Mouse (Mus musculus): Measurements from ENCODE around the gene Il15. TPM values are rescaled to one million over a fixed set of nuclear protein-coding genes. Genes with fewer than 3 reads are reported as not detected.

Il15 gene
- polyA plus RNA-seq, 1 experiment from 2014 or later = 0.79 TPM

GRCm38 (mm10) chr8:82351268-82351943 lies 51.6 kb downstream of the Il15 start:
- Histone ChIP-seq H3K36me3 (no peaks in the 10 kb centered on the region), H3K9me3 (no peaks in the 10 kb centered on the region), H3K4me2 (replicated peaks) (no peak overlapping the region), H3K9ac (no peak overlapping the region), H3K4me3 (no peak overlapping the region), H3K4me1 (no peaks in the 10 kb centered on the region), H3K27me3 (replicated peaks) (no peaks in the 10 kb centered on the region), H3K27ac (no peak overlapping the region)
- WGBS = 57% methylated on average over 1 of the region's 1 CpGs
- ATAC-seq (ENCODE audit: low FRiP score, low read depth) = no peak

- no peaks in the 10 kb centered on the region for H3K4me1 ChIP-seq
- no peak for ATAC-seq (ENCODE audit: low FRiP score, low read depth)
- H3K9ac ChIP-seq = no peak overlapping the region
- H3K27ac ChIP-seq = no peak overlapping the region
- no peak overlapping the region for H3K4me2 ChIP-seq (replicated peaks)
- H3K36me3 ChIP-seq = no peaks in the 10 kb centered on the region
- H3K27me3 ChIP-seq (replicated peaks) = no peaks in the 10 kb centered on the region
- H3K9me3 ChIP-seq = no peaks in the 10 kb centered on the region
- H3K4me3 ChIP-seq = no peak overlapping the region
- WGBS = 11% methylated on average over 2 of the region's 2 CpGs
These were observed 53.7 kb downstream of the Il15 start for GRCm38 (mm10) chr8:82349299-82349698.

GRCm38 (mm10) chr8:82346485-82346884 lies 56.5 kb downstream of the Il15 start:
- H3K9me3 ChIP-seq = no peaks in the 10 kb centered on the region
- no peaks in the 10 kb centered on the region for H3K27me3 ChIP-seq (replicated peaks)
- WGBS = 77% methylated on average over 3 of the region's 3 CpGs
- H3K4me2 ChIP-seq (replicated peaks) = no peak overlapping the region
- no peaks in the 10 kb centered on the region for H3K4me1 ChIP-seq
- no peak overlapping the region for H3K4me3 ChIP-seq
- H3K9ac ChIP-seq = no peak overlapping the region
- no peaks in the 10 kb centered on the region for H3K36me3 ChIP-seq
- no peak overlapping the region for H3K27ac ChIP-seq
- no peak for ATAC-seq (ENCODE audit: low FRiP score, low read depth)

- H3K4me2 ChIP-seq (replicated peaks) = no peak overlapping the region
- H3K27ac ChIP-seq = no peak overlapping the region
- H3K9ac ChIP-seq = no peak overlapping the region
- 92% methylated on average over 8 of the region's 8 CpGs for WGBS
- H3K9me3 ChIP-seq = no peaks in the 10 kb centered on the region
- H3K27me3 ChIP-seq (replicated peaks) = no peaks in the 10 kb centered on the region
- ATAC-seq (ENCODE audit: low FRiP score, low read depth) = no peak
- no peaks in the 10 kb centered on the region for H3K4me1 ChIP-seq
- no peaks in the 10 kb centered on the region for H3K36me3 ChIP-seq
- H3K4me3 ChIP-seq = no peak overlapping the region
These were observed 71.3 kb downstream of the Il15 start for GRCm38 (mm10) chr8:82331675-82332234.

- H3K36me3 ChIP-seq = no peaks in the 10 kb centered on the region
- no peak overlapping the region for H3K4me3 ChIP-seq
- 57% methylated on average over 2 of the region's 2 CpGs for WGBS
- no peaks in the 10 kb centered on the region for H3K27me3 ChIP-seq (replicated peaks)
- H3K27ac ChIP-seq = no peak overlapping the region
- no peaks in the 10 kb centered on the region for H3K9me3 ChIP-seq
- no peak overlapping the region for H3K9ac ChIP-seq
- no peak overlapping the region for H3K4me2 ChIP-seq (replicated peaks)
- ATAC-seq (ENCODE audit: low FRiP score, low read depth) = no peak
- H3K4me1 ChIP-seq = no peaks in the 10 kb centered on the region
These were observed 74.9 kb downstream of the Il15 start for GRCm38 (mm10) chr8:82327986-82328652.

- Histone ChIP-seq H3K36me3 (no peaks in the 10 kb centered on the region), H3K4me3 (no peak overlapping the region), H3K4me2 (replicated peaks) (no peak overlapping the region), H3K9me3 (no peaks in the 10 kb centered on the region), H3K4me1 (no peaks in the 10 kb centered on the region), H3K27ac (no peak overlapping the region), H3K9ac (no peak overlapping the region), H3K27me3 (replicated peaks) (no peaks in the 10 kb centered on the region)
- WGBS = 84% methylated on average over 1 of the region's 1 CpGs
- no peak for ATAC-seq (ENCODE audit: low FRiP score, low read depth)
These were observed 77.0 kb downstream of the Il15 start for GRCm38 (mm10) chr8:82326061-82326460.

GRCm38 (mm10) chr8:82325586-82325985 lies 77.4 kb downstream of the Il15 start:
- WGBS = 82% methylated on average over 6 of the region's 6 CpGs
- no peak for ATAC-seq (ENCODE audit: low FRiP score, low read depth)
- H3K4me1 ChIP-seq = no peaks in the 10 kb centered on the region

GRCm38 (mm10) chr8:82317446-82317845 lies 85.6 kb downstream of the Il15 start:
- H3K4me2 ChIP-seq (replicated peaks) = no peak overlapping the region
- no peaks in the 10 kb centered on the region for H3K4me1 ChIP-seq
- no peak overlapping the region for H3K9ac ChIP-seq
- WGBS = 81% methylated on average over 3 of the region's 3 CpGs
- H3K4me3 ChIP-seq = no peak overlapping the region
- no peak for ATAC-seq (ENCODE audit: low FRiP score, low read depth)
- H3K36me3 ChIP-seq = no peaks in the 10 kb centered on the region
- H3K9me3 ChIP-seq = no peaks in the 10 kb centered on the region
- no peaks in the 10 kb centered on the region for H3K27me3 ChIP-seq (replicated peaks)
- H3K27ac ChIP-seq = no peak overlapping the region

More at GRCm38 (mm10) chr8:82325586-82325985, 77.4 kb downstream of the Il15 start:
- no peak overlapping the region for H3K4me2 ChIP-seq (replicated peaks)
- no peaks in the 10 kb centered on the region for H3K36me3 ChIP-seq
- H3K27ac ChIP-seq = no peak overlapping the region
- H3K9me3 ChIP-seq = no peaks in the 10 kb centered on the region
- no peak overlapping the region for H3K4me3 ChIP-seq
- no peak overlapping the region for H3K9ac ChIP-seq
- no peaks in the 10 kb centered on the region for H3K27me3 ChIP-seq (replicated peaks)

GRCm38 (mm10) chr8:82306424-82306823 lies 96.6 kb downstream of the Il15 start:
- Histone ChIP-seq H3K36me3 (no peaks in the 10 kb centered on the region), H3K9ac (no peak overlapping the region), H3K4me3 (no peak overlapping the region), H3K9me3 (no peaks in the 10 kb centered on the region), H3K4me2 (replicated peaks) (no peak overlapping the region), H3K27me3 (replicated peaks) (no peaks in the 10 kb centered on the region), H3K4me1 (no peaks in the 10 kb centered on the region), H3K27ac (no peak overlapping the region)
- 33% methylated on average over 1 of the region's 1 CpGs for WGBS
- no peak for ATAC-seq (ENCODE audit: low FRiP score, low read depth)

- no peak for ATAC-seq (ENCODE audit: low FRiP score, low read depth)
- WGBS = 87% methylated on average over 2 of the region's 2 CpGs
- no peak overlapping the region for H3K27ac ChIP-seq
- H3K36me3 ChIP-seq = no peaks in the 10 kb centered on the region
- H3K4me2 ChIP-seq (replicated peaks) = no peak overlapping the region
- no peaks in the 10 kb centered on the region for H3K4me1 ChIP-seq
- no peaks in the 10 kb centered on the region for H3K27me3 ChIP-seq (replicated peaks)
- no peaks in the 10 kb centered on the region for H3K9me3 ChIP-seq
- H3K4me3 ChIP-seq = no peak overlapping the region
- no peak overlapping the region for H3K9ac ChIP-seq
These were observed 106.8 kb downstream of the Il15 start for GRCm38 (mm10) chr8:82296256-82296655.

GRCm38 (mm10) chr8:82291659-82292058 lies 111.4 kb downstream of the Il15 start:
- Histone ChIP-seq H3K4me1 (no peaks in the 10 kb centered on the region), H3K9ac (no peak overlapping the region), H3K4me2 (replicated peaks) (no peak overlapping the region), H3K9me3 (no peaks in the 10 kb centered on the region), H3K4me3 (no peak overlapping the region), H3K27me3 (replicated peaks) (no peaks in the 10 kb centered on the region), H3K36me3 (no peaks in the 10 kb centered on the region), H3K27ac (no peak overlapping the region)
- 85% methylated on average over 5 of the region's 5 CpGs for WGBS
- ATAC-seq (ENCODE audit: low FRiP score, low read depth) = no peak

- Histone ChIP-seq H3K4me2 (replicated peaks) (no peak overlapping the region), H3K27me3 (replicated peaks) (no peaks in the 10 kb centered on the region), H3K9ac (no peak overlapping the region), H3K36me3 (no peaks in the 10 kb centered on the region), H3K4me1 (no peaks in the 10 kb centered on the region), H3K27ac (no peak overlapping the region), H3K4me3 (no peak overlapping the region), H3K9me3 (no peaks in the 10 kb centered on the region)
- no peak for ATAC-seq (ENCODE audit: low FRiP score, low read depth)
- WGBS = 96% methylated on average over 3 of the region's 3 CpGs
These were observed 117.2 kb downstream of the Il15 start for GRCm38 (mm10) chr8:82285866-82286265.
